Comparison of ENCODE assay signal across 26 mouse cellular contexts in the genomic region with DNA sequence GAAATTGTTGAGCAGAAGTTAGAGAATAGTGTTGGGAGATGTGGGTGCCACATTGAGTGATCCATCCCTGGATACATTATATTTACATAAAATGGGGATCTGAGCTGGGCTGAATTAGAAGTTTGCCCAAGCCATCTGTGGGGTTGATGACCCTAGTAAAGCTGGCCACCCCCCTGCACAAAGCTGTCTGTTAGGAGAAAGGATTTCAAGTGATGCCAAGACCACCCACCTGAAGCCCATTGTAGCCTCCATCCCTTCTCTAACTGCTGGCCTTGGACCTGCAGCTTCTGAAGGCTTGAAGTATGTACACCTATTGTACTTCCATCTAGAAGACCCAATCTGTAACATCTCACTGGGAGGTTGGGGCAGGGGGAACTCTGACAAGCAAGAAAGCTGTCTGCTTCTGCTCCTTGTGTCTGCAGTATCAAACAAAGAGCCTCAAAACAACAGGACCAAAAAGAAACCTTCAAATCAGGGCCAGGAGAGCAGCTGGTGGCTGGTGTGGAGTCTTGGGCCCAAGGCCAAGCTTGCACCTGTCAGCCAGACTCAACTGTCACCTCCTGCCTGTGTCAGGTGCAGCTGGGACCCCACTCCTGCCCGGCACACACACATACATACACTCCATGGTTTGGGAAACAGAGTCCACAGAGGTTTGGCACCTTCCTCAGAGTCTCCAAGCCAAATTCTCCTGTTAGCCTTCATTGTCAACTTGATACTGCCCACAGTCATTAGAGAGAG.
"Had no signal": no experiment of that assay in that cellular context is flagged by ENCODE, and none has a peak within 500 bp of the region (broad histone marks: within the 10 kb centered on the region; RNA-seq: fewer than 3 reads in every experiment).

No protein-coding gene starts in this region.

- H3K9me3 ChIP-seq: heart, embryonic 10.5 days; hindbrain, embryonic 12.5 days; hindbrain, embryonic 15.5 days; intestine, embryonic 15.5 days; limb, embryonic 10.5 days; limb, embryonic 12.5 days; liver, embryonic 13.5 days had no signal

- ATAC-seq: inflammation-experienced regulatory T-cells, adult 6 months; intestine, embryonic 15.5 days; intestine, postnatal 0 days had no signal

- H3K4me2 ChIP-seq: heart, embryonic 12.5 days; hindbrain, embryonic 12.5 days; hindbrain, embryonic 15.5 days; intestine, embryonic 15.5 days; limb, embryonic 12.5 days; liver, embryonic 11.5 days; liver, embryonic 13.5 days had no signal

- H3K4me3 ChIP-seq: gastrocnemius, adult 2 months; heart, embryonic 10.5 days; heart, embryonic 12.5 days; hindbrain, embryonic 10.5 days; hindbrain, embryonic 12.5 days; hindbrain, embryonic 15.5 days; intestine, embryonic 15.5 days; layer of hippocampus, adult 2 months; left cerebral cortex, adult 2 months; limb, embryonic 10.5 days; limb, embryonic 12.5 days; liver, embryonic 13.5 days had no signal

- DNase-seq: gastrocnemius, adult 2 months; gastrocnemius, postnatal 10 days; gastrocnemius, postnatal 25 days; heart, adult 18-20 months; heart, postnatal 10 days; heart, postnatal 4 days; kidney, adult 18-20 months; kidney, adult 8-10 months; kidney, postnatal 10 days; kidney, postnatal 25 days; kidney, postnatal 4 days; liver; liver, embryonic 13.5 days had no signal

- H3K36me3 ChIP-seq: heart, embryonic 10.5 days; heart, embryonic 12.5 days; hindbrain, embryonic 10.5 days; hindbrain, embryonic 12.5 days; hindbrain, embryonic 15.5 days; intestine, embryonic 15.5 days; limb, embryonic 10.5 days; limb, embryonic 12.5 days; liver, embryonic 13.5 days had no signal

- H3K4me1 ChIP-seq: heart, embryonic 12.5 days; intestine, embryonic 15.5 days; liver, embryonic 13.5 days had no signal

- H3K9ac ChIP-seq: heart, embryonic 12.5 days; hindbrain, embryonic 12.5 days; hindbrain, embryonic 15.5 days; intestine, embryonic 15.5 days; limb, embryonic 12.5 days; liver, embryonic 13.5 days had no signal

- H3K27me3 ChIP-seq: hindbrain, embryonic 15.5 days; intestine, embryonic 15.5 days had no signal

- H3K27ac ChIP-seq: gastrocnemius, adult 2 months; heart, embryonic 10.5 days; hindbrain, embryonic 10.5 days; hindbrain, embryonic 12.5 days; hindbrain, embryonic 15.5 days; intestine, embryonic 15.5 days; layer of hippocampus, adult 2 months; left cerebral cortex, adult 2 months; limb, embryonic 10.5 days; limb, embryonic 12.5 days; liver, embryonic 13.5 days had no signal
